Mouse (Mus musculus): ENCODE data around the gene Hrc.
A peak's percentile ranks its signal among the peaks of the same experiment; 100 is the strongest.

GRCm38 (mm10) chr7:45361243-45361804, 26.2 kb downstream of the Hrc start:
- peak; percentile 97 for TF ChIP-seq POLR2A (IDR thresholded peaks at IDR 0.05; ENCODE audit: extremely low read depth, insufficient read depth, low read length)
- no peak for TF ChIP-seq CTCF (IDR thresholded peaks at IDR 0.05; ENCODE audit: extremely low read depth, insufficient read depth, low read length)
